Mouse (Mus musculus): Measurements from ENCODE around the gene Gmps.
A peak's percentile ranks its signal among the peaks of the same experiment; 100 is the strongest.

GRCm38 (mm10) chr3:63928878-63929859 lies 46.7 kb upstream of the Gmps start, which contains the start of gene E130311K13Rik:
- peak; percentile 91 for TF ChIP-seq CTCF (IDR thresholded peaks at IDR 0.05; ENCODE audit: low read depth)
- TF ChIP-seq EP300 (IDR thresholded peaks at IDR 0.05; ENCODE audit: low read depth) = no peak
